Mouse (Mus musculus) skeletal muscle tissue, adult 2 months (tissue): ENCODE results near the gene Eif2b1.
"Not testable (repeated sequence)": the region's sequence is repeated elsewhere in the genome, so short reads cannot be mapped to it uniquely, and the experiment has no call there.

Source experiments
- DNase-seq: peaks from one replicate; pipeline ENCODE4 v3.0.0-alpha.2; 2012; ENCODE audit warnings: low read depth, low spot score

Eif2b1 gene

GRCm38 (mm10) chr5:124578633-124579317 lies at the start of gene Eif2b1, which contains the start of gene Gtf2h3:
Gene Eif2b1 (minus strand): TSS chr5:124579131.
Gene Gtf2h3 (plus strand): TSS chr5:124579140.
- DNase-seq = peak; percentile 89

- DNase-seq = no peak
These were observed 45.4 kb upstream of the Eif2b1 start for GRCm38 (mm10) chr5:124624291-124624690.

- DNase-seq = no peak
These were observed 44.0 kb upstream of the Eif2b1 start for GRCm38 (mm10) chr5:124622890-124623289.

- no peak for DNase-seq
These were observed 42.4 kb upstream of the Eif2b1 start for GRCm38 (mm10) chr5:124621362-124621761.

- DNase-seq = no peak
These were observed 39.8 kb upstream of the Eif2b1 start for GRCm38 (mm10) chr5:124618711-124619110.

GRCm38 (mm10) chr5:124614709-124615108 lies 35.8 kb upstream of the Eif2b1 start:
- DNase-seq = no peak

- no peak for DNase-seq
These were observed 32.0 kb upstream of the Eif2b1 start for GRCm38 (mm10) chr5:124610965-124611364.

GRCm38 (mm10) chr5:124605041-124605622 lies 26.2 kb upstream of the Eif2b1 start:
- DNase-seq = no peak

- no peak for DNase-seq
These were observed 25.4 kb upstream of the Eif2b1 start for GRCm38 (mm10) chr5:124604296-124604695.

GRCm38 (mm10) chr5:124602349-124602748 lies 23.4 kb upstream of the Eif2b1 start:
- no peak for DNase-seq

- DNase-seq = not testable (repeated sequence)
These were observed 20.8 kb upstream of the Eif2b1 start for GRCm38 (mm10) chr5:124599726-124600125.

GRCm38 (mm10) chr5:124598224-124599174 lies 19.6 kb upstream of the Eif2b1 start:
- peak; percentile 97 for DNase-seq

- no peak for DNase-seq
These were observed 13.8 kb upstream of the Eif2b1 start for GRCm38 (mm10) chr5:124592768-124593167.

GRCm38 (mm10) chr5:124582515-124582914 lies 3.6 kb upstream of the Eif2b1 start:
- DNase-seq = peak; percentile 19

- no peak for DNase-seq
These were observed 3.5 kb downstream of the Eif2b1 start for GRCm38 (mm10) chr5:124575467-124575866.

- DNase-seq = no peak
These were observed 7.9 kb downstream of the Eif2b1 start for GRCm38 (mm10) chr5:124571068-124571467.

- no peak for DNase-seq
These were observed 23.8 kb downstream of the Eif2b1 start for GRCm38 (mm10) chr5:124555145-124555544.

- DNase-seq = no peak
These were observed 25.3 kb downstream of the Eif2b1 start for GRCm38 (mm10) chr5:124553607-124554006.

- DNase-seq = peak; percentile 82
These were observed 26.2 kb downstream of the Eif2b1 start, which contains the start of gene Ddx55 for GRCm38 (mm10) chr5:124552558-124553307. Gene Ddx55 (plus strand): TSS chr5:124552864.

- no peak for DNase-seq
These were observed 26.8 kb downstream of the Eif2b1 start for GRCm38 (mm10) chr5:124552094-124552472.

- not testable (repeated sequence) for DNase-seq
These were observed 27.4 kb downstream of the Eif2b1 start for GRCm38 (mm10) chr5:124551349-124552093.
